Mouse (Mus musculus) 3134 (cell line): ENCODE data around the gene Plet1.

Experiments
- DNase-seq: peaks from one replicate; pipeline ENCODE4 v3.0.0-alpha.2; 2011; ENCODE audit warnings: low spot score; ENCODE audit not compliant: insufficient read length; ENCODE audit errors: extremely low read depth

Gene Plet1

GRCm38 (mm10) chr9:50533328-50533727 is 39.0 kb downstream of the Plet1 start:
- no peak for DNase-seq

GRCm38 (mm10) chr9:50533791-50534190 is 39.5 kb downstream of the Plet1 start:
- no peak for DNase-seq

- no peak for DNase-seq
Measured at GRCm38 (mm10) chr9:50535930-50536329, 41.6 kb downstream of the Plet1 start.

- no peak for DNase-seq
Measured at GRCm38 (mm10) chr9:50536603-50537135, 42.3 kb downstream of the Plet1 start.

- peak; percentile 46 for DNase-seq
Measured at GRCm38 (mm10) chr9:50537295-50537694, 43.0 kb downstream of the Plet1 start.

- no peak for DNase-seq
Measured at GRCm38 (mm10) chr9:50540170-50540569, 45.8 kb downstream of the Plet1 start.

- DNase-seq = no peak
Measured at GRCm38 (mm10) chr9:50542401-50542800, 48.1 kb downstream of the Plet1 start.

- no peak for DNase-seq
Measured at GRCm38 (mm10) chr9:50547859-50548478, 53.6 kb downstream of the Plet1 start.

GRCm38 (mm10) chr9:50548936-50549335 is 54.6 kb downstream of the Plet1 start:
- no peak for DNase-seq

- no peak for DNase-seq
Measured at GRCm38 (mm10) chr9:50552206-50552605, 57.9 kb downstream of the Plet1 start.

- DNase-seq = no peak
Measured at GRCm38 (mm10) chr9:50553547-50553946, 59.2 kb downstream of the Plet1 start.

- DNase-seq = peak; percentile 76
Measured at GRCm38 (mm10) chr9:50554241-50555093, 60.1 kb downstream of the Plet1 start, which contains the start of gene Il18. TSS of gene Il18 (plus strand) at chr9:50554827.

- DNase-seq = no peak
Measured at GRCm38 (mm10) chr9:50555094-50555446, 60.7 kb downstream of the Plet1 start, which contains the start of gene Bco2. TSS of gene Bco2 (minus strand) at chr9:50555181.
